Mouse (Mus musculus) right cerebral cortex, postnatal 36 days (tissue): ENCODE measurements around the gene Sde2.

ENCODE experiments used
- DNase-seq, 2 experiments: peaks; one replicate each; pipeline ENCODE4 v3.0.0; 2022; ENCODE audit warnings: low spot score in 2 of 2, mixed read lengths in 1 of 2

The Sde2 gene

DNA sequence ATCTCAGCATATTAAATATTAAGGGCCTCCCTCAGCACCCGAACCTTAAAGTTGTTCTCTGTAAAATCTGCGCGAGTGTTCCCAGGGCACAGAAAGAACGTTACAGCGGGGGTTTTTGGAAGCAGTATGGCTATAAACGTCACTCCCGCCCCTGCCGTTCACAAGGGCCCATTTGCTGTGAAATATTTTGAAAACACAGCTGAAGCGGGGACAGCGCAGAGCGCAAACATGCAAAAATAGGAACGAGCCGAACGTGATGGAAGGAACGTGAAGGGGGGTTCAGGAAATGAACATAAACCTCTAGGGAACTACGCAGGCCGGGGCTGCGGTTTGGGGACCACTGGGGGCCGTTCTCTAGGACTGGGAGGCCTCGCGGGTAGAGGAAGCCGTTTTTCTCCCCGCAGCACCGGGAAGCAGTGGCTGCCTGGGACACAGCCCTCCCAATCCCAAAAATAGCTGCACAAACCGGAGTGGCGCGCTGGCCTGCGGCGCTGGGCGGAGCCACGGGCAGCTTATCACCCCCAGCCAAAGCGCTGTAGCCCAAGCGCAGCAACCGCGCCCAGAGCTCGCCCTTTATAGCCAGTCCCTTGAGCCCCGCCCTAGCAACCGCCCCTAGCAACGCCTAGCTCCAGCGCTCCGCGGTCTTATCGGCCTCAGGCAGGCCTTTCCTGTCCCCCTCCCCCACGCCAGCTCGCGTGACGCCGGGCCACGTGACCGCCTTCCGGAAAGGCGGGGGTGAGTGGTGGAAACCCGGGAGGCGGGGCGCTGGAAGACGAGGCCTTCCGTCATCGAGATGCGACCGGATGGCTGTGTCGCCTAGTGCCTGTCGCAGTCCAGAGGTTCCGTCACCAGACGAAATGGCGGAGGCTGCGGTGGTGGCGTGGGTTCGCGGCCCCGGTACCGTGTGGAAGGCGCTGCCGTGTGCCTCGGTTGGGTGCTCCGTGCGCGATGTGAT lies at the start of gene Sde2:
Gene Sde2, plus strand, starts transcription at position 812 of the 955 bp plus-strand sequence.
- peak; percentile 100 for DNase-seq

DNA sequence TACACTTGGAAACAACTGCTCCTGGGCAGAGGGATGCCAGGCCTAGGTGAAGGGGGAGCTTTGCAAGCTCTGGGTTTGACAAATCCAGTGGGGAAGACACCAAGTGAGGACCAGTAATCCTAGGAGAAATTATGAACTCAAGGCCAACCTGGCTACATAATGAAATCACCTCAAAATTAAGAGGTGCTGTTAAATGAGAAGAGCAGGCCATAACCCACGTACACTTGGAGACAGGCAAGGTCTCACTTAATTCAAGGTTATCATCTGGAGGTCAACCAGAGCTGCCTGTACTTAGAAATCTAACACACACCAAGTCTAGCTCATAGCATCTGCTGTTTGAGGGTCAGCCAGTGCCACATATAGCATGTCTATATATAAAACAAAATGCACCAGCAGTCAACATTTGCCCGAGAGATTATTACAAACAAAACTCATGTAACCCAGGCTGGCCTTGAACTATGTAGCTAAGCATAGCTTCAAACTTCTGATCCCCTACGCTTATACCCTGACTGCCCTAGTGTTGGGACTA lies 49.4 kb upstream of the Sde2 start:
- no peak for DNase-seq

DNA sequence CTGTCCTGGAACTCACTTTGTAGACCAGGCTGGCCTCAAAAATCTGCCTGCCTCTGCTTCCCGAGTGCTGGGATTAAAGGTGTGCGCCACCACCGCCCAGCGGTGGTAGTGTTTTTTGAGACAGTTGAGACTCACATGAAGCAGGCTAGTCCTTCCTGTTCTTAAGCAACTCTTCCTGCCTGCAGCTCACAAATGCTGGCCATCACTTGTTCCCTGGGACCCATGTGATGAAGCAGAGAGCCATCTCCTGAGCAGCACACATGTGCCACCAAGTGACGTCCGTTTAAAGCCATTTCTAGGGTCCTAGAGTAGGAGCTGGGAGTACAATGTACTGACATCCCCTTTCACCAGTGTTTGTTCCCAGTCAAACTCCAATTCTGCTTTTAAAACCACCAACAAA lies 47.0 kb upstream of the Sde2 start:
- DNase-seq = no peak

DNA sequence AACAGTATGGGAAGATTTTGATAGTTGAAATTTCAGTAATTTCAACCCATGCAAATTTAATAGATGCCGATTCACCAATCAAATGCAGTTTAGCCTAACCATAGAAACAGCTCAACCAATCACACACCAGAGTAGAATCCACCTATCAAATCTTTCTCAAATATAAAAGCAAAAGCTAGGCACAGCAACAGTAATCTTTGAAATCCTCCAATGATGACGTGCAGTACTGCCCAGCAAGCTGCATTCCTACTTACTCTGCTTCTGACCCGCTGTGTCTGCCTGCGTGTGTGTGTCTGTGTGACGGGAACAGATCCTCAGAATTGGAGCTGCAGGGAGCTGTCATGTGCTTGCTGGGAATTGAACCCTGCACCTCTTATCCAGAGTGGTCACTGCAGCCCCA lies 42.1 kb upstream of the Sde2 start:
- DNase-seq = no peak

DNA sequence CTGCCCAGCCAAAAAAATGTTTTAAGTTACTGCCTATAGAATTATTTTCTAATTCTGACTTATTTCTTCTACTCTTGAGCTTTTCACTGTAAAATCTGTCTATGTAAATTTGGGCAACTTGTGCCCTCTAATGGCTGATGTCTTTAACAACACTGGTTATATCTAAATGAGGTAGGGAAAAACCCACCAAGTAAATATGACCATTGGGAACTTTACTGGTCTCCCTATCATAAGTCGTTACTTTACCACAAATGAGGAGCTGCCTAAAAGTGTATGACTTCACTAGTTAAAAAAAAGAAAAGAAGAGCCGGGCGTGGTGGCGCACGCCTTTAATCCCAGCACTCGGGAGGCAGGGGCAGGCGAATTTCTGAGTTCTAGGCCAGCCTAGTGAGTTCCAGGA lies 40.0 kb upstream of the Sde2 start:
- DNase-seq = no peak

DNA sequence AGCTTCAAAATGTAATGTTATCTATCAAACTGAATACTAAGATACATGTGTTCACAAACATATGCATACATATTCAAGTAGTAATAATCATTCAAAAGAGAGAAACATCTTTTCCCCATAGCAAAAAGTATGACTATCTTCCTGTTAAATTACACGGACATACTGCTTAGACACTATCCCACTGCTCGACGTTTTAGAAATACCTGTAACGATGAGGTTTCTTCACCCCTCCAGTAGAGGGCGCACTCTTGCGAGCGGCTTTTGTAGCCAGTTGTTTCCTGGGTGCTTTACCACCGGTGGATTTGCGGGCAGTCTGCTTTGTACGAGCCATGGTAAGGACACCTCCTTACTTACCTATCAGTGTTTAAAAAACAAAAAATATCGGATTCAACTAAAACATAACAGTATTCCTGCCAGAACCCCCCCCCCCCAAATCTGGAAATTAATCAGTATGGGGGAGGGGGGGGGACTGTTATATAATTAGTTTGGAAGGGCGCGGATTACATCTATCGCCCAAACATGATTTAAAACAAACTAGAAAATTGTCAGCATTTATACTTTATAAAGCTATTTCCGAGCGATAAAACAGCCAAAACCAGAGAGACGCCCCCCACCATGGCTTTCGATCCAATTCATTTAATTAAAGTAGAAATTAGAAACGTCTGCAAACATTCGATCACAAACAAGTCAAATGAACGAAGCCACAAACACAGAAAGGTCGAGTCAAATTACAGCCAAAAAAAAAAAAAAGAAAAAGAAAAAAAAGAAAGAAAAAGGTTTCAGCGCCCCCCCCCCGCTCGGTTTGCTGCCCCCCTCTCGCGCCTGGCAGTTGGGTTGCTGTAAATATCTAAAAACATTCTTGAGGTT lies 39.1 kb upstream of the Sde2 start:
- no peak for DNase-seq

DNA sequence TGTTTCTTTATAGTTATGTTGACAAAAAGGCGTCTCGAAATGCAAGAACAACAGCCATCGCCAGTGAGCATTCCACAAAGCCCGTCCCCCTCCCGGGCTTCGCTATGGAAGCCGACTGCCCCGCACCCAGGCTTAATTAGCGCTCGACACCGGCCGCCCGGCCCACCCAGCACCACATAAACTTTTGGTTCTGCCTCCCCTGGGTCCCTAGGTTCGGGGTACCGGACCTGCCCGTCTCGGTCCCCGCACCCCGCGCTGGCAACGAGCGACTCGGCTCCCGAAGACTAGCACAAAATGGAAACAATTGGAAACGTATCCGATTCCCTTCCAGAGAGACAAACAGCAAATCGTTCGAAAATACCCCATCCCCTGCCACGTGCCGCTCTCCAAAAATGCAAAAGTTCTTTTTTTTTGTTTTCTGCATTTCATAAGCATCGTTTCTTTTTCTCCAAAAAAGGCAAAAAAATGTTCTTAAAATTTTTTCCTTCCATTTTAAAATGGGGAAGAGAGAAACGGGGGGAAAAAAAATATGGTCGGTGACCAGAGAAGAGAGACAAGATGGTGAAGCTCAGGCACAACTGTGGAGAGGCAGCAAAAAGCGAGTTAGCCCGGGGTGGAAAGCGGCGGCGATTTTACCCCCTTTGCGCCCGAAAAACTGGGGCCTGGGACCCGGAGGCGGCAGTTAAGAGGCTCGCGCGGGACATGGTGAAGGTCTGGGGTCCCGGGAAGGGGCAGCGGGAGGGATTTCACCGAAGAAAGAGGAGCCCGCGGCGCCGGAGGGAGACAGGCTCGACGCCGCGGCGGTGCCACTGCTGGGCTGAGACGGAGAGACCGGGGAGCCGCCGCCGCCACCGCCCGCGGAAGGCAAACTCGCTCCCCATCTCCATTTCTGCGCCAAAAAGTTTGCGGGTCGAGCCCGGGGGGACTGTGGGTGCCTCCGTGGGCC lies 38.2 kb upstream of the Sde2 start:
- DNase-seq = peak; percentile 11 to 19

DNA sequence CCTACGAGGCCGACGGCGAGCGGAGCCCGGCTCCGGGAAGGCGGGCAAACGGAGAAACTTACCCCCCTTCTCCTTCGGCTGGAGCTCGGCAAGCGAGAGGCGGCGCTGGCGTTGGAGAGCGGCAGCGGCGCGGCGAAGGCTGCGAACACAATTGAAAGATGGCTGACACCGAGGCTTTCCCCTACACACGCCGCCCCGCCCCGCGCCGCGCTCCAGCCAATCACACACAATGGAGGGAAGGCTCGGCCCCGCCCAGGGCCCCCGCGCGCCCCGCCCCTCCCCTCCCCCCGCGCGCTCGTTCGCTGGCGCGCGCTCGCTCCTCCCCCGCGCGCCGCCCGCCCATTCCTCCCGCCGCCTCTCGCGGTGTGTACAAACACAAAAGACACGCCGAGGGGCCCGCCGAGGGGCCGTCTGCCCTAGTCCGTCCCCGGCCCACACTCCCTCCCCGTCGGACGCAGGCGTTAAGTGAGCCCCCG lies 37.5 kb upstream of the Sde2 start:
- peak; percentile 92 to 93 for DNase-seq

DNA sequence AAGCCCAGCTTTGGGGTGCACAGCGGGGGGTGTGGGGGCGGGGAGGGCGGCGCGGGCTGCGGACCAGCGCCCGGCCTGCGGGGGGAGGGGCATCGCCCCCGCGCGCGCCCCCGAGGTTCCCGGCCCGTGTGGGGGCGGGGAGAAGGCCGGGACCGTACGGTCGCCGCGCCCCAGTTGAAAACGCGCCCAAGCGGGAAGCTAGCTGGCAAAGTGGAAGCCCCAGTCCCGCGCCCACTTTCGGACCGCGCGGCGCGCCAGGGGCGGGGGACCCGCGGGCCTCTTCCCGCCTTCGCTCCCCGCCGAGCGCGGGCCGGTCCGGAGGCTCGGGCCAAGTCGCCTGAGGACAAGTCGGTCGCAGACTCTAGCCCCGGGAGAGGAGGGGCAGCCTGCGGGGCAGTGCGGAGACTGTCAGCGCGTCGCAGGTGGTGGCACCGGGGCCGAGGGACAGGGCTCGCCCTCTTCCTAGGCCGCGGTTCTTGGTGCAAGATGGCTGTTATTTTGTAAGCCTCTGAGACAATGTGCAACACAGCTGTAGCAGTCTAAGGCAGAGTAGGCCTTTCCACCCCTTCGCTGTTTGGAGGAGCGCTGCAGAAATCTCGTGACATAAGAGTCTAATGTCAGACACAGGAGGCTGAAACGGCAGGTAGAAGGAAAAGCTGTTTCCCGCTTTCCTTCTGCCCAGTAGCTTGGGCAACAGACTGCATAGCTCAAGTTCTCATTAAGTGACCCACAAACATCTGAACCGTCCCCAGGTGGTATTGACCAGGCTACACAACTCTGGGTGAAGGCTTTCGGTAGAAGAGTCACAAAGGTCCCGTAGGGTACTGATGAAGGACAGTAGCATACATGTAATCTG lies 36.8 kb upstream of the Sde2 start, which contains the start of gene H3f3a:
Gene H3f3a, minus strand, starts transcription at position 59 of the 856 bp plus-strand sequence.
- DNase-seq = peak; percentile 44 to 50

DNA sequence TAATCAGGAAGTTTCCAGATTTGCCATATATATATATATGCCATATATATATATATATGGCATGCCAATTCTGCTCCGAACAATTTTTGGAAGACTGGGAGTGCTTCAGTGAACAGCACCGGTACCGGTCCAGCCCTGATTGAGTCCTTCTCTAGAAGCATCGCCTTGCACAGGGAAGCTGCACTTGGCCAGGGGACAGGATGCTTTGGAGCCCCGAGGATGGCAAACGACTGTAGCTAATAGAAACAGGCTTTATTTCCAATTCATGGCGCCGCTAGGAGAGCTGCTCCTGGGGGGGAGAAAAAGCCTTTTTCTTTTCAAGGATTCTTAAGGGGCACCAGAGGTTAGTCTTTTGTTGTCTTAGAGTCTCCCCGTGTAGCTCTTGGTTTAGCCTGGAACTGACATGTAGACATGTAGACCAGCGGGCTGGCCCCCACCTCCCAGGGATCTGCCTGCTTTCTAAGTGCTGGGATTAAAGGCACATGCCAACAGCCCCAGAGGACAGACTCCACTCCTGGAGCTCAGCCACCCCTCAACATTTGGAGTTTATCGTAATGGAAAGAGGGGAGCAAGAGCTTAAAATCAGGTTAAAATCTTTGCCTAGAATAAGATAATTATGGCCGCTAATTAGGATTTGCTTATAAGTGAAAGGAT lies 35.4 kb upstream of the Sde2 start:
- DNase-seq = no peak

DNA sequence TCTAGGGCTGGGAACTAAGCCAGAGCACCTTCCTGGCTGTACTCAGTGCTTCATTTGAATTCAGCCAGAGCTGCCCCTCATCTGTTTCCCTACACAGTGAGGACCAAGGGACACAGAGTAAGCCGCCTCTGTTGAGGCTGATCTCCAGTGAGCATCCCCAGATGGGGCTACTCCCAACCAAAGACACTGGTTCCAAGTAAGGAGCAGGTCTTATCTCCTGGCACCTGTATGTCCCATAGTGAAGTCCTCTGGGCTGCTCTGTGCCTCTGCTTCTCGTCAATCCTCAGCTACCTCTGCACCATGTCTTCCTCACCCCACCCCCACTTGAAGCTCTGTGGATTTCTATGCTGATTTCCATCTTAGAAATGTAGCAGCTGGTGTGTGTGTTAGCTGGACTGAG lies 32.9 kb upstream of the Sde2 start:
- no peak for DNase-seq

DNA sequence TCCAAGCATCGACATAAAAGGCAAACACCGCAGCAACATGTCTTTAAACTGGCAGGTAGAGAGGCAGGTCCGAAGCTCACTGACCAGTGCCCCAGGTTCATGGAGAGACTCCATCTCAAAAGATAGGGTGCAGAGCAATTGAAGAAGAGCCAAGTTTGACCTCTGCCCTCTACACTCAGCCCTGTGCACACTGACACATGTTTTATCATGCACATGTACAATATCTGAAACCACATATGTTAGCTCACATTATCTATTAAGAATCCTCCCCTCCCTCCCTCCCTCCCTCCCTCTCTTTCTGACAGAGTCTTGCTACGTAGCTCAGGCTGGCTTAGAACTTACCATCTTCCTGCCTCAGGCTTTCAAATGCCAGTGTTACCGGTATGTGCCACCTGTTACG lies 29.8 kb upstream of the Sde2 start:
- DNase-seq = no peak

DNA sequence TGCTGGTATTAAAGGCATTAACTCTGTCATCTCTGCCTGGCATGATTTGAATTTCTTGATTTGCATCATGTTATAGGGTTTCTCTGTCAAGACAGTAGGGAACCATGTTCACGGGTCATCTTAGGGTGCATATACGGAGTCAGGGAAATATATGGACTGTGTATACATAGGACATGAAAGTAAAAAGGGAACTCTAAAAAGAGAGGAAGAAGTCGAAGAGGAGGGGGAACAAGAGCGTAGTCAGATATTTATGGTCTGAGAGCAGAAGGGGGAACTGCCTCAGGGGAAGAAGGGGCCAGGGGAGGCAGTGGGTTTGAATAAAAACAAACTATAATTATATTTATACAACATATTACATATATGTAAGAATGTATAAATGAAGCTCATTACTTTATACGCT lies 28.7 kb upstream of the Sde2 start:
- DNase-seq = no peak

DNA sequence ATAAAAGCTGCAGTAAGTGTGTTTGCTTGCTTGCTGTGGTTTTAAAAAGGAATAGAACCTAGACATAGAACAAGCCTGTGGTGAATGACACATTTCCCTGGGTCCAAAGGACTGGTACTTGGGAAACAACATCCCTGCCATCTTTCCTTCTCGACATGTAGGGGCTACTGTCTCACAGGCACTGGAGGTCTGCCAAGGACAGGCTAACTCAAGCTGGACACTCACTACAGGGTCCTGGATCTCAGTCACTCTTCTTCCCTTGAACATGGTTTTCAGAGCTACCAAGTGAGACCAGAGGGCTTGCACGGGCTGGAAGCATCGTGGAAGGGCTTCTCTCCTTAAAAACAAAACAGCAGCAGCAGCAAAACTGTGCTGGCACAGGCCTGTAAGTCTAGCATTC lies 27.2 kb upstream of the Sde2 start:
- no peak for DNase-seq

DNA sequence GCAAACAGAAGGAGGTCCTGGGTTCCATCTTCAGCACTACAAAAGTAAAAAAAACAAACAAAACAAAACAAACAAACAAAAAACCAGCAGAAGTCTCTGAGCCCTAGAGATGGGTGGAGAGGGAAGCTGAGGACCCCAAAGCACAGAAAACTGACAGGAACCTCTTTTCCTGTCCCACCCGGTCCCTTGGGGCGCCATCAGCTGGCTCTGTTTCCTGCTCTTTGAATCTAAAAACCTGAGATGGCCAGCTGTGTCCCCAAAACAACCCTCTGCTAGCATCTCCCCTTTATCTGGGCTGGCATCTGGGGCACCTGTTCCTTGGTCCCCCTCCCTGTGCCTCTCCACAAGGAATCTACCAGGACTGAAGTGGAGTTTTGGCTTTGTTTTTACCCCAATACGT lies 26.2 kb upstream of the Sde2 start:
- no peak for DNase-seq

DNA sequence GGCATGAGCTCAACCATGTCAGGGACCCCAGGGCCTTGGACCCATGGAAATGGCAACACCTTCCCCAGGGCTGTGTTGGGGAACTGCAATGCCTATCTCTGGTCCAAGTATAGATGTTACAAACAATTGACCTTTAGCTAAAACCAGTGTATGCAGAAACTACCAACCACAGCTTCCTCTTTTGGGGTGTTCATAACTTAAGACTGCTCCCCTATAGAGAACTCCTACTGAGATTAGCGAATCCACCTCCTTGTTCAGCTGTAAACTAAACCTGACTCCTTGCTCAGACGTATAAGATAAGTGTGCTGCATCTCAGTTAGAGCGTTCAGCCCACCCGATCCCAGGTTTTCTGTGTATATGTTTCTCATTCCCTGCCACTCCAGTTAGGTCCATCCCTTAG lies 24.3 kb upstream of the Sde2 start:
- DNase-seq = no peak

DNA sequence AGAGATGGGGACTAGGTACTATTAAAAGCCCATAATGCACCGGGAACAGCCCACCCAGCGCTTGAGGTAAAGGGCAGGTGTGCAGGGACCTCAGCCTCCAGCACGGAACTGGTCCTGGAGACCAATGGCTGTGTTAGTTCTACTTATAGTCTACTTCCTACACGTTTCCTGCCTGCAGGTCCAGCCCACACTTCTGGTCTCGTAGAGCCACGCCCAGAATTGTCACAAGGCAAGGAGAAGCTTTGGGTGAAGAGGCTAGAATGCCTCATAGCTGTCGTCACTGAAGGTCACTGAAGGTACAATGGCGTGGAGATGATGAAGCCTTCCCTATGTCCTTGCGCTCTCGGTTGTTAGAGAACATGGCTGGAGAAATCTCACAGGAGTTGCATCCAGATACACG lies 21.2 kb upstream of the Sde2 start:
- DNase-seq = no peak

DNA sequence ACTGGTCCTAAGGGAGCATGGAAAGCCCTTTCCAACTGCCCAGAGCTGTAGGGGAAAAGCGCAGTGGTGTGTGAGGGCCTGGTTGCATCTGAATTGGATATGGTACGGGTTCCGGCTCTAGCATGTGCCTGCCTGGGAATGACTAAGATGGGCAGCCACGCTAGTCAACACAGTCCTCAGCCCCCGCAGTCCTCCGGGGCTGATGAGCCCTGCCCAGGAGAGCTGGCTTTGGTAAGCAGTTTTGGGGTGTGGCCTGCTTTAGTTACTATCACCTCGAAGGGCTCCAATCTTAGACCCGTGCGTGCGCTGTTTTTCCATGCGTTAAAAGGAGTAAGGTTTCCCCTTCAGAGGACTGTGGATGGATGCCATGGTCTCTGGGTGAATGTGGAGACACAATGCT lies 20.8 kb upstream of the Sde2 start:
- DNase-seq = no peak

DNA sequence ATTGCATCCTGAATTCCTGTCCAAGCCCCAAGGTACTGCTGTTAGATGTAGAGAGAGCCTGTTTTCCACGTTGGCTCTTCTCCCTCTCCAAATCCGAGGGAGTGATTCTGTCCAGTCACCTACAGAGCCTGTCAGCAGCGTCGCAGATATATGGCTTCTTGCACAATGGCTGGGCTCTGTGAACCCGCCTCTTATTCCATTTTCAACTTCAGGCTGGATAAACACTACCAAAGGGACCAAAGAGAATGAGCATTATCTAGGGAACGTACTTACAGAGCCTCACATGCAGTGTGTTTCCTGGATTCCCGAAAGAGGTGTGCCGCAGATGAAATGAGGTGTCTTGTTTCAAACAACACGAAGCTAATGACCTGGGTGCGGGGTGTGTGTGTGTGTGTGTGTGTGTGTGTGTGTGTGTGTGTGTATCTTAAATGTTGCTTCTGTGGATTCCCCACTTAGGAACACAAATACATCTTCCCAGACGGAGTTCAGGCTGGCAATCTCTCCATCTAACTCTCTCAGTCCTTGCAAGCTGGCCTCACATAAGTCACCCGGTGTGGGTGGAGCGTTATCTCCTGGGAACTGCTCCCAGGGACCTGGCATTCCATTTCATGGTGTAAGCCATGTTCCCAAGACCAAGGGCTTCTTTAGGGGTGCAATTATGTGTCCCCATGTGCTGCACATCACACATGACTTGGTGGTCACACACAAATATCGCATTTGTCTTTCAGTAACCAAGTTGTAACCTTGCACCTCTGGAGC lies 20.2 kb upstream of the Sde2 start:
- DNase-seq = no peak
